Mouse (Mus musculus): Measurements from ENCODE around the gene Dcaf11.
A peak's percentile ranks its signal among the peaks of the same experiment; 100 is the strongest.

Dcaf11 gene

DNA sequence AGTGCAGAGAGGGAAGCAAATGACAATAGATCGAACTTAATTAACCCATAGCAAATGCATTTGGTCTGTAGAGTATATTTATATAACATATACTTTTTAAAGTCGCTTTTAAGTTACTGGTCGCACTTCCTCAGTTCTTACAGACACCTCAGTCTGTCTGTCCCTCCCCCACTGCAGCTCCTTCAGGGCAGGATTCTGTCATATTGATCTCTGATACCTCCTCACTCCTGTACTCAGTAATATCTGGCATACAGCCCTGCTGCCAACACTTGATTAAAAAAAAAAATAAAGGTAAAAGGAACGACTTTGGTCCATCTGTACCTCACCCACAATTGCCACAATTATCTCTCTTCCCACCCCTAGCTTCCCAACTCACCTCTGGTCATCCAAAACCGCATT lies 24.5 kb downstream of the Dcaf11 start:
- DNase-seq (ENCODE audit: extremely low read depth, low read depth, low spot score) = no peak

DNA sequence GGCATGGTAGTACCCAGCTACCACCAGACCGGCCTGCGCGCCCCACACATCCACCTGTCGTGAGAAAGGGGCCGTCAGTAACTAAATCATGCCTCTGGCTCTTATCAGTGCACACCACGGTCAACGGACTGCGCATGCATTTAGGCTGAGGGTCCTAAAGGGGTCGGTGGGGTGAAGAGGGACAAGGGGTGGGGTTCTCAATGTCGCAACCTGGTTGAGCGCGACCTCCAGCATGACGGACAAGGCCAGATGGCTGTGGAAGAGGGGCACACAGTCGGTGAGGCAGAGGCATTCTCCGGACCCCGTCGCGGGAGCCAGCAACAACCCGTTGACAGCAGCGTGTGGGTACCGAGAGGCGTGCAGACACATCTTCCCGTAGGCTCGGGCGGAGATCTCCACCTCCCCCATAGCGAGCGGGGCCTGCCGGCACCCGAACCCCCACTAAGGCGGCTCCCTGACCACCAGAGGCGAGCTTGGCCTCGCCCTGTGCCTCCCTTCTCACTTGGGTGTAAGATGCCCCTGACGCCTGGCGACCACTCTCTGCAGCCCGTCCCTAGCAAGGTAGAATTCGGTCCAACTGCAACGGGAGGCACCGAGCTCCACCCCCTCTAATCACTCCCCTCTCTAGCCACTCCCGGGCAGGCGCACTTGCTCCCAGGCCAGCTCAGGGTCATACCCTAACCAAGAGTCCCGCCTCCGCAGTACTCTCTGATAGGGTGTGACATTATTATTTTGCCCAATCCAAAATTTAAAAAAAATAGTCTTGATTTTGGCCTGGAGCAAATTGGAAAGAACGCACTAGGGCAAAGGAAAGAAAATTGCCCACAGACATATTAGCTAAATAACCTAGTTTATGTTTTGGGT lies 25.1 kb downstream of the Dcaf11 start, which contains the start of gene Emc9:
Gene Emc9, minus strand, starts transcription at position 601 of the 864 bp plus-strand sequence.
- DNase-seq (ENCODE audit: extremely low read depth, low read depth, low spot score) = peak; percentile 64

DNA sequence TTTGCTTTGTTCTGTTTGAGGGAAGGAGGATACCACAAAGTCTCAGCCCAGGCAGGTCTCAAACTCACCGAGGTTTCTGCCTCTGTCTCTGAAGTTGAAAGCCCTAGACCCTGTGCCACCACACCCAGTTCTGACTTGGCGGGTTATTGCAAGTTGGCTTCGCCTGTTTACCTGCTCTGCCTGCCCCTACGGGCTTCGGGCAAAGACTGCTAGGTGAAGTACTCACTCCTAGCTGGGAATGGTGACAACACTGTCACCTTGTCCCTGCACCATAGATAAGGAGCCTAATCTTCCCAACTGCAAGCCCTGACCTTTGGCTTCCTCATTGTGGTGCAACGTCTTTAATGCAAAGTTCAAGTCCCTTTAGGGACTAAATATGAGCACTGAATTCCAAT lies 25.8 kb downstream of the Dcaf11 start:
- DNase-seq (ENCODE audit: extremely low read depth, low read depth, low spot score) = peak; percentile 64

DNA sequence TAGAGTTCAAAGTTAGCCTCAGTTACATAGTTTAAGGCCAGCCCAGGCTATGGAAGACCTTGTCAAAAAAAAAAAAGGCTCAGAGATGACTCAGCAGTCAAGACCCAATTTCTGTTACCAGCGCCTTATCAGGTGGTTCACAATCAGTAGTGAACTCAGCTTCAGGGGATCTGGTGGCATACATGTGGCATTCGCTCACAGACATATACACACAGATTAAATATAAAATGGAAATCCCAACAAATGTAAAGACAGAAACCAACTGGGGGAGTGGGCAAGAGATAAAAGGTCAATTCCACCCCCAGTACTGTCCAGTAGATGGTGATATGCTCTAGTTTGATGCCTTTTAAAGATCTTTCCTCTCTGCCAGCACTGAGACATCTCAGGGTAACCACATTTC lies 26.3 kb downstream of the Dcaf11 start:
- DNase-seq (ENCODE audit: extremely low read depth, low read depth, low spot score) = no peak

DNA sequence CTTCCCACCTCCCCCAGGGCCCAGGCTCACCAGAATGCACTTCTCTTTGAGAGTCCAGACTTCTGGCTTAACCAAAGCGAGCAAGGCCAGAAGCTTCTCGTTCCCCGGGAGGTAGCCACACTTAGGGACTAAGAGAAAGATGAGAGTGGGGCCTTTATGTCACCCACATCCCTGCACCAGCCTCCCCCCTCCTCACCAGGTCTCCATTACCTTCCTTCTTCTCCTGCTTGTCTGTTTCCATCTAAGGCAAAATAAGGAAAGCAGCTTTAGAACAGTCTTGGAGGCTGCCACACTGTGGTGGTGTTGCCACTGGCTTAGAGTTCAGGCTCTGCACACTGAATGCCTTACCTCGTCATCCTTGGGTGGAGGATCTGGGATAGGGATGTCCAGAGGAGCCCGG lies 29.5 kb downstream of the Dcaf11 start:
- DNase-seq (ENCODE audit: extremely low read depth, low read depth, low spot score) = no peak

DNA sequence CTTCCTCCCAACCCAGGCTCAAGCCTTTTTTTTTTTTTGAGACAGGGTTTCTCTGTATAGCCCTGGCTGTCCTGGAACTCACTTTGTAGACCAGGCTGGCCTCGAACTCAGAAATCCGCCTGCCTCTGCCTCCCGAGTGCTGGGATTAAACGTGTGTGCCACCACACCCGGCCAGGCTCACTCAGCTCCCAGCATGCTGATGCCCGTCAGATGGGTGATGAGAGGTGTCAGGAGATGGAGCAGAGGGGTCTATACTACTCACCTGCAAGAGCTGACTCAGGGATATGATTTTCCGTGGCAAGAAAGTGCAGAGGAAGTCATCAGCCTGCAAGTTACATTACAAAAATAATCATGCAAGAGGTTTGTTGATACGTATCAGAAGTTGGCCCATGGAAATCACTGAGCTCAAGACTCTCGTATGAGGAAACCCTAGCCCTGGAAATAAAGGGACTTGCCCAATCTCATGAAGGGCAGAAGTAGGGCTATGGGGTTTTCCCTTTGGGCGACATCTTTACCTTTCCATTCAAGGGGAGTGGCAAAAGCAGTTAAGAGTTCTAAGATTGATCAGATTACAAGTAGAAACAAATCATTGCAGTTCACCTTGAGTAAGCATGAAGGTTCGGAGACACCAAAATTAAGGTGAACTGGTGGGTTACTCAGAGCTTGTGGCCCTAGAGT lies 30.1 kb downstream of the Dcaf11 start:
- peak; percentile 66 for DNase-seq (ENCODE audit: extremely low read depth, low read depth, low spot score)

DNA sequence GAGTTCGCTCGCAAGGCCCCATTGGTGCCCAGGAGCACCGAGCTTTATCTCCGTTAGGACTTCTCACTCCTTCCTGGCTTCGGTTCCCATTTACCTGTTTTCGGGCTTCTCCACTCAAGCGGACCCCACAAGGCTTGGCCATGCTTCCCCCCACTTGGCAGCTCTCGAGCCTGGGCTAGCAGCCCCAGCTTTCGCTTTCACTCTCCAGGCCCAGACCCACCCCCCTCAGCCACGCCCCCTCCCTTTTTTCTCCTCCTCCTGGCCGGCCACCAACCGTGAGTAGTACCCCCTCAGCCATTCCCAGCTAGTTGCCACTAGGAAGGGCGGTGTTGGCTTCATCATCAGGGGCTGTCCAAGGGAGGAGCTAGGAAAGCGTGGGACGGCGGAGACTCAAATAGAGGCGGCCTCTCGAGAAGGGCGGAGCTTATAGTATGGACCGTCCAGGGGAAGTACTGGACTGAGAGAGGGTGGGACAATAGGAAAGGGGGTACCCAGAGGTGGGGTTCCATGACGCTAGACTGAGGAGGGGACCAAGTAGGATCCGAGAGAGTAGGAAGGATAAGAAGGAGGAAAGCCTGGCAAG lies 31.0 kb downstream of the Dcaf11 start, which contains the start of gene Psme2:
Gene Psme2, minus strand, starts transcription at position 366 of the 583 bp plus-strand sequence.
- DNase-seq (ENCODE audit: extremely low read depth, low read depth, low spot score) = peak; percentile 76

DNA sequence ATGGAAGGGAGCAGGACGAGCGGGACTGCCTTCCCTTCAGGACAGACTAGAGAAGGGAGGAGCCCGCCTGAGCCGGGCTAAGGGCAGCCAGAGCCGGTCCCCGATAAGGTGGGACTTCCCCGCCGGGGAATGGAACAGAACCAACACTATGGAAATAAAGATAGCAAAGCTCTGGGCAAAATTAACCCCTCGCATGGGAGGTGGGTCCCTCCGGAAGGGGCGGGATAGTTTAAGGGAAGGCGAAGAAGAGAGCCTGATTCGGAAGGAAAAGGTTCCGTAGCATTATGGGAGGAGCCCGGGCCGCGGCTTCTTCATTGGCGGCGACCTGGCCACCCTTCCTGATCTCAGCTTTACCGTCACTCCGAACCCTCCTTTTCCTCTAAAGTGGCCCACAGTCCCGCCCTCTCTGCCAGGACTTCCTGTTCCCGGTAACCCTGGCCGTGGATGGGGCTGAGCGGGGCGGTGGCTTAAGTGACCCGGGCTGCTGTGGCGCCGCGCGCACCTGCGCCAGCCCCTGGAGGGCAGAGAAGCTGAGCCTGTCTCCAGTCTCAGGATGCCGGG lies 31.6 kb downstream of the Dcaf11 start, which contains the start of gene Rnf31:
Gene Rnf31, plus strand, starts transcription at position 378 of the 561 bp plus-strand sequence.
- DNase-seq (ENCODE audit: extremely low read depth, low read depth, low spot score) = peak; percentile 67

DNA sequence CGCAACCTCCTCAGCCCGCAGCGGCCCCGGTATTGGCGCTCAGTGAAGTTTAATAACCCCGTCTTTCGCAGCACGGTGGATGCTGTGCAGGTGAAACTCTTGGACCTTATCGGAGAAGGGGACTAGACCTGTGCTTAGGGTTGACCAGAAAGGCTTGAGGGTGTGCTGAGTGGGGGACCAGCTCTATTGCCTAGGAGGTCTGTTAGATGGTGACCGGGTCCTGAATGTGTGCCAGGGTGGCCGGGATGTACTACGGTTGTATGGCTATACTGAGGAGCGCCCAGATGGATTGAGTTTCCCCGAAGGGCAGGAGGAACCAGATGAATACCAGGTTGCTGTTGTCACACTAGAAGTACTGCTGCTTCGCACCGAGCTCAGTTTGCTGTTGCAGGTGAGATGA lies 32.4 kb downstream of the Dcaf11 start:
- no peak for DNase-seq (ENCODE audit: extremely low read depth, low read depth, low spot score)

DNA sequence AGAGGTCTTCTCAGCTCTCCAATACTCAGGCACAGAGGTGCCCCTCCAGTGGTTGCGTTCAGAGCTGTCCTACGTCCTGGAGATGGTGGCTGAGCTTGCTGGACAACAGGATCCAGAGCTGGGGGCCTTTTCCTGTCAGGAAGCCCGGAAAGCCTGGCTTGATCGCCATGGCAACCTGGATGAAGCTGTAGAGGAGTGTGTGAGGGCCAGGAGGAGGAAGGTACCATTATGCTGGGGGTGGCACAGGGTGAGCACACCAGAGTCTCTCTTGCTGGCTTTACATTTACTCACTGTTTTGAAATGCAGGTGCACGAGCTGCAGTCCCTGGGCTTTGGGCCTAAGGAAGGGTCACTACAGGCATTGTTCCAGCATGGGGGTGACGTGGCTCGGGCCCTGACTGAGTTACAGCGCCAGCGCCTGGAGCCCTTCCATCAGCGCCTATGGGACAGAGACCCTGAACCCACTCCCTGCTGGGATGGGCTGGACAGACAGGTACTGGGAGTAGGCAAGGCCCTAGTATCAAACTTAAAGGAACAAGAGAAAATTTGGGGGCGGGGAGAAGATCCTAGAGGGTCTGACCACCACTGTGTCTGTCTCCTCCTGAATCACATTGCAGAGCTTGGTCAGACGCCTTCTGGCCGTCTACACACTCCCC lies 36.4 kb downstream of the Dcaf11 start:
- DNase-seq (ENCODE audit: extremely low read depth, low read depth, low spot score) = no peak

DNA sequence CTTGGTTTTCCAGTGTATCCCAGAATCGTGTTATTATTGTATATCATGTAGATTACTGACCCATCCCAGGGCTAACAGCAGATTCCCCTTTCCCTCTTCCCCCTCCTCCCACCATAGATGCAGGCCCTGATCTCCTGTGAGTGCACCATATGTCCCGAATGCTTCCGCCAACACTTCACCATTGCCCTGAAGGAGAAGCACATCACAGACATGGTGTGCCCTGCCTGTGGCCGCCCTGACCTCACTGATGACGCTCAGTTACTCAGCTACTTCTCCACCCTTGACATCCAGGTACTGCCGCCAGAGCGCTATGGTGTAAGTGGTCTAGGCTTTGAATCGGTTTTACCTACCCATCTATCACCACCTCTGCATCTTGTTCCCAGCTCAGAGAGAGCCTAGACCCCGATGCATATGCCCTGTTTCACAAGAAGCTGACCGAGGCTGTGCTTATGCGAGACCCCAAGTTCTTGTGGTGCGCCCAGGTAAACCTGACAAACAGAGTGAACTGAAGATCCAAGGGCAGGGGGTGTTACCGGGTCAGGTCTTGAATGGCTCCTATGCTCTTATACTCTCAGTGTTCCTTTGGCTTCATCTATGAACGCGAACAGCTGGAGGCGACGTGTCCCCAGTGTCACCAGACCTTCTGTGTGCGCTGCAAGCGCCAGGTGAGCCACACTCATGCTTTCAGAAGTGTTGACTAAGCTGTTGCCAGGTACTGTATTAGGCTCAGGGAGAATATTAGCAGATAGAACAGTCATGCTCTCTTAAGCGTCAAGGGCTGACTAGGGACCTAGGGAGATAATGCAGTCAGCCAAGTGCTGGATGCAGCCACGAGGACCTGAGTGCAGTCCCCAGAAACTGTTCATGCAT lies 39.0 kb downstream of the Dcaf11 start:
- DNase-seq (ENCODE audit: extremely low read depth, low read depth, low spot score) = no peak

DNA sequence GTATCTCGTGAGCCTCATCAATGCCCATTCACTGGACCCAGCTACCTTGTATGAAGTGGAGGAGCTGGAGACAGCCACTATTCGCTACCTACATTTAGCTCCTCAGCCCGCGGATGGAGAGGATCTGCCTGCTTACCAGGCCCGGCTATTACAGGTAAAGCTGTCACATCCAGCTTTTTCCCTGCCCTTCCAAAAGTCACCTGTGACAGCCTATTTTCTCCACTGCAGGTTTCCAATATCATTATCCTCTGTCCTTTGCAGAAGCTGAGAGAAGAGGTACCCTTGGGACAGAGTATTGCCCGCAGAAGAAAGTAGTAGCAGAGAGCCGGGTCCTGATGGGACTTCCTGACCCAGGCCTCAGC lies 43.4 kb downstream of the Dcaf11 start, which contains the start of gene Irf9:
Gene Irf9, plus strand, starts transcription at position 301 of the 362 bp plus-strand sequence.
- DNase-seq (ENCODE audit: extremely low read depth, low read depth, low spot score) = no peak

DNA sequence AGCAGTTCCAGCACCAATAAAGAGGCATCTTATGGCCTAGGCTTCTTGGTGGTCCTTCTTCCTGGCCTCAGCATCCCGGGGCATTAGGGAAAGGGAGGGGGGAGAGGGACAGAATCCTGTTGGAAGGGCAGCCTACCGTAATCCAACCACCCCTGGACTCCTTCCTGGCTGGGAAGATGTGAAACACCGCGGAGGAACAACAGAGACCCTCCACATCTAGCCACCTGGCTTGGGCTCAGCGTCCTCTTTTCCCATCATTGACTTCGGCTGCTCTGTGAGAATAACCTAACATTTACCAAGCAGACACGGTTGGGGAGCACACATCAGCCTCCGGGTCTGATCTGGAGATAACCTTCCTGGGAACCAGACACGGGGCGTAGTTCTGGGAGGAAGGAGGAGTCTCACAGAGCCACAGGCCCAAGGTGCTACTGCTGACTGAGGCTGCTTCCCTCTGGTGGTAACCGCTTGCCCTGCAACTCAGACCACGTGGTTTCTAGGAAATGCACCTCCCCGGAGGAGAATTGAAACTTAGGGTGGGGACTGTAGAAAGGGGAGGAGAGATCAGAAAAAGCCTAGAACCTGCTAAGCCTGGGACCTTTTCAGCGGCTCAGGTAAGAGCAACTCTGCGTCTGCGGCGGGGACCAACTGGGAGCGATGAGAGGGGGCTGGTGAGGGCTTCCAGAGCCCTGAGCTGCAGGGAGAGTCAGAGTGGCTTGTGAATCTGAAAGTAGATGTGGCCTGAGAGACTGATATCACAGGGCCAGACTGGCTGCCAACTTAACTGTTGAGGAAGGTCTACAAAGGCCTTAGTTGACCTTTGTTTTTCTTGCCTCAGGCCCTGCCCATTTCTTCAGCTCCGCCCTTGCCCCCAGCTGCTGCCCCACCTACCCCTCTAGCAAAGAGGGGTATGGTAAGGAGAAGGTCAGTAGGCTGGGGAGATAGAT lies 44.1 kb downstream of the Dcaf11 start:
- peak; percentile 66 for DNase-seq (ENCODE audit: extremely low read depth, low read depth, low spot score)

DNA sequence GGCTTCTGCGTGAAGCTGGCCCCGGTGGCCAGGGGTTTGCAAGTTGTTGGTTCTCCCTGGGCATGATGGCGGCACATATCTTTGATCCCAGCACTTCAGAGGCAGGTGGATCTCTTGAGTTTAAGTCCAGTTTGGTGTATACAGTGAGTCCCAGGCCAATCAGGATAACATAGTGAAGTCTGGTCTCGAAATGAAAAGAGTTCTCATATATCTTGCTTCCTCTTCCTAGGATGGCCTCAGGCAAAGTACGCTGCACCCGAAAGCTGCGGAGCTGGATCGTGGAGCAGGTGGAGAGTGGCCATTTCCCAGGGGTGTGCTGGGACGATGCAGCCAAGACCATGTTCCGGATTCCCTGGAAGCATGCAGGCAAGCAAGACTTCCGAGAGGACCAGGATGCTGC lies 45.0 kb downstream of the Dcaf11 start:
- DNase-seq (ENCODE audit: extremely low read depth, low read depth, low spot score) = no peak

DNA sequence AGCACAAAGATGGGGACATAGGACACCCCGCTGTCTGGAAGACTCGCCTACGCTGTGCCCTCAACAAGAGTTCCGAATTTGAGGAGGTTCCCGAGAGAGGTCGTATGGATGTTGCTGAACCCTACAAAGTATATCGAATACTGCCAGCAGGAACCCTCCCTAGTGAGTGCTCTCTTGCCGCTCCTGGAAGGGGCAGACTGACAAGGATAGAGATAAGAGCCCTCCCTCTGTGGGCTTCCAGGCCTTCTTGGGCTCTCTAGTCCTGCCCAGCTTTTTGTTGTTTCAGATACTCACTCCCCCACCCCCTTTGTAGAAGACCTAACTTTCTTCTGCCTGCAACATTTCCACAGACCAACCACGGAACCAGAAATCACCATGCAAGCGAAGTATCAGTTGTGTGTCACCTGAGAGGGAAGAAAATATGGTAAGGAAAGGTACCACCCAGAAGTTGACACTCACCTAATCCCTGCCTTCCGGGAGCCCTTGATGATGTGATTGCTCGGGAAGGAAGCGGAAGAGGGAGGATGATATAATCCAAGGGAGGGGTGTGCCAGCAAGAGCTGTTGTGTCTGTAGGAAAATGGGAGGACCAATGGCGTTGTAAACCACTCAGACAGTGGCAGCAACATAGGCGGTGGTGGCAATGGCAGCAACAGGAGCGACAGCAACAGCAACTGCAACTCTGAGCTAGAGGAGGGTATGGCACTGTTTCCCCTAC lies 46.1 kb downstream of the Dcaf11 start:
- no peak for DNase-seq (ENCODE audit: extremely low read depth, low read depth, low spot score)

DNA sequence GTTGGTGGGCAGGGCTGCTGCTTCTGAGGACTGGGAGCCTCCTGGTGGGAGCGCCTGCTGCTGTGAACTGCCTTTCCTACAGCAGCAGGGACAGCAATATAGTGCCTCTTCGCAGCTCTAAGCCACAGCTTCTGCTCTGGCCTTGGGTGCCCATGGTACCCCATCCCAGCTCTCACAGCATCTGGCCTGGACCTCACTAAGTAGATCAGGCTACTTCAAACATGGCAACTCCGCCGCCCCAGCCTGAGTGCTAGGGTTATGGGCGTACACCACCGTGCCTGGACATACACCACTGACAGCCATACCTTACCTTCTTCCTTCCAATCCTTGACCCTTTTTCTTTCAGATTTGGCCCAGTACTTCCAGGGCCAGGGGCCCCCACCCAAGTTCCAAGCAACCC lies 48.5 kb downstream of the Dcaf11 start:
- DNase-seq (ENCODE audit: extremely low read depth, low read depth, low spot score) = no peak

DNA sequence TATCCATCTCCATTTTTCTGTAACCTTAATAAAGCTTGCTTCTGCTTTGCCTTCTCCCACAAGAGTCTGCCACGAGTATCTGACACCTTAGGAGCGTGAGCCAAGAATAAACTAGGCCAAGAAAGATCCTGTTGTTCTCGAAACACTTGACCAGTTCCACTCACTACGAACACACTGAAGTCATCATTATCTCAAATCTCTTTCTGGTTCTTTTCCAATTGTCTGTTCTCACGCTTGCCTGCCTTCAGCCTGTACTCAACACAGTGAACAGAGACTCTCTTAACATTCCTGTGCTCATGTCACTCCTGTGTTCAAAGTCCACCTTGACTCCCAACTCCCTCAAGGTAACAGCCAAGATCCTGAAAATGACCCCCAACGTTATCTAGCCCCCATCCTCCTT lies 53.5 kb downstream of the Dcaf11 start:
- DNase-seq (ENCODE audit: extremely low read depth, low read depth, low spot score) = no peak

DNA sequence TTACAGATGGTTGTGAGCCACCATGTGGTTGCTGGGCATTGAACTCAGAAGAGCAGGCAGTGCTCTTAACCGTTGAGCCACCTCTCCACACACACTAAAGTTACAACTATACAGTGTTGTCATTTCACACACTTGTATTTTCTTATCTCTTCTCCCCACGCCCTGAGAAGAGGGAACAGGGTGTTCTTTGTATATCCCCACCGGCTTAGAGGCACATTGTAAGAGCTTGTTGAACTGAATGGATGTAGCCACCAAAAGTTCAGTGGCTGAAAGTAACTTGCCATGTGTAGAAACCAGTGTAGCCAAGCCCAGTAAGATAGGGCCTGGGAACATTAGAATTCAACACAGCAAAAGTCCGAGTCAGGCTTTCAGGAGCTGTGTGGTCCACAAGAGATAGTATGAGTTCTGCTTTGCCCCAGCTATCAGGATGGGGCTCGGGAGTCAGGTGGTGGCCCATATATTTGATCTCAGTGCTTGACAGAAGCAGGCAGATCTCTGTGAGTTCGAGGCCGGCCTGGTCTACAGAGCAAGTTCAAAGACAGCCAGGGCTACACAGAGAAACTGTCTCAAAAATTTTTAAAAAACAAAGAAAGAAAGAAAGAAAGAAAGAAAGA lies 54.9 kb downstream of the Dcaf11 start:
- DNase-seq (ENCODE audit: extremely low read depth, low read depth, low spot score) = no peak
